Mouse (Mus musculus) lung, postnatal 0 days (tissue): Measurements from ENCODE around the gene Cpeb3. TPM values are rescaled to one million over a fixed set of nuclear protein-coding genes. Genes with fewer than 3 reads are reported as not detected.

Experiments
- ATAC-seq: fragments of 200-750 bp; cut with Nextera tagmentation; 2 replicates; pipeline ENCODE4 v1.8.0; 2017; ENCODE audit warnings: moderate library complexity
- DNase-seq: peaks from one replicate; pipeline ENCODE4 v3.0.0-alpha.2; 2016; ENCODE audit warnings: low spot score
- H3K27ac ChIP-seq: fragments of 300-500 bp; sonication (generic); 2 replicates; pipeline ENCODE4 v1.5.1; 2014; ENCODE audit warnings: antibody characterized with exemption, mild to moderate bottlenecking, low read length, mixed read lengths
- H3K27me3 ChIP-seq: fragments of 300-500 bp; sonication (generic); replicated peaks from 2 replicates; pipeline ENCODE4 v1.6.1; 2014; ENCODE audit warnings: low read length, mixed read lengths; ENCODE audit not compliant: insufficient read depth
- H3K36me3 ChIP-seq: fragments of 300-500 bp; sonication (generic); 2 replicates; pipeline ENCODE4 v1.6.1; 2014; ENCODE audit warnings: low read length, mixed read lengths; ENCODE audit not compliant: insufficient read depth
- H3K4me1 ChIP-seq: fragments of 300-500 bp; sonication (generic); 2 replicates; pipeline ENCODE4 v1.6.1; 2014; ENCODE audit warnings: antibody characterized with exemption, low read depth, low read length, mixed read lengths; ENCODE audit not compliant: insufficient read depth
- H3K4me2 ChIP-seq: fragments of 300-500 bp; sonication (generic); replicated peaks from 2 replicates; pipeline ENCODE4 v1.6.1; 2014; ENCODE audit warnings: low read depth, mild to moderate bottlenecking, low read length, moderate library complexity, mixed read lengths
- H3K4me3 ChIP-seq: fragments of 300-500 bp; sonication (generic); 2 replicates; pipeline ENCODE4 v1.5.1; 2014; ENCODE audit warnings: low read depth, low read length
- H3K9ac ChIP-seq: fragments of 300-500 bp; sonication (generic); replicated peaks from 2 replicates; pipeline ENCODE4 v1.6.1; 2014; ENCODE audit warnings: low read depth, mild to moderate bottlenecking
- H3K9me3 ChIP-seq: fragments of 300-500 bp; sonication (generic); 2 replicates; pipeline ENCODE4 v1.6.1; 2016; ENCODE audit warnings: low read length, mixed read lengths
- CTCF ChIP-seq: IDR thresholded peaks from 2 replicates; pipeline ENCODE4 v1.5.1; 2016; ENCODE audit warnings: antibody characterized with exemption, mild to moderate bottlenecking
- EP300 ChIP-seq: IDR thresholded peaks from 2 replicates; pipeline ENCODE4 v1.6.1; 2016; ENCODE audit warnings: antibody characterized with exemption, mild to moderate bottlenecking, control low read depth
- WGBS: fragments of 180-500 bp; shearing (Covaris S2); extraction: QIAGEN DNeasy Blood & Tissue Kit; methylation state at CpG from one replicate; pipeline ENCODE4 v1.1.7; 2014; 5-methylcytosine and 5-hydroxymethylcytosine counted together
- polyA plus RNA-seq: library from polyadenylated mRNA; unstranded; fragments of >200 nt; fragmentation: Nextera tagmentation; extraction: Ambion mirVana; gene quantifications from 2 replicates; pipeline ENCODE4 v1.2.1, GENCODE M21; 2015

Cpeb3 gene
- polyA plus RNA-seq, 1 experiment from 2014 or later, result 1.3 TPM

DNA sequence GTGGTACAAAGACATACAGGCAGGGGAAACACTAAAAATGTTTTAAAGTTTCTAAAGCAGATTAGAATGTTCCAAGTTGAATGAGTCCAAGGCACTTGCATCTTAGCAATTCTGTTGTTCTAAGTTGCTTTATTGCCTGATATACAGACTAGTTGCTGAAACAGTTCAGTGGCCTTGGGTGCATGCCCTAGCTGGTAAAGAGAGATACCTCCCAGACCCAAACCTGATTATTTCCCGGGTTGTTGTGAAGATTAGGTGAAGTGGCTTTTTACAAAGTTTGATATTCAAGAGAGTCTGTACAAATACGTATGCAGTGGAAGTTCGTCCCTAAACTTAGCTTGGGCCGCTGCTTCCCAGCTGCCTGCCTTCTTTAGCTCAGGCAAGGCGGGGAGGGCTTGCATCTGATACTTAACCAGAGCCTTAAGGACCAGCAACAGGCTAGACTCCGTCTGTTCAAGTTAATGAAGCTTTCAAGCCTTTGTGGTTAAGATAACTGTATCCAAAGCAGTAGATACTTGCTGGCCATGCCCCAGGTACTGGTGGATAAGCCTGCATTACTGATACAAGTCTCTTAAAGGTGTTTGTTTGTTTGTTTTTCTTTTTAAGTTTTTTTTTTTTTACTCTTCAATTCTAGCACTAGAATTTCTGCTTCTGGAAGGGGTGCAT is 16.9 kb upstream of the Cpeb3 start:
- TF ChIP-seq EP300 (no peak), CTCF (no peak)
- no peak for ATAC-seq
- H3K9ac ChIP-seq, result no peak overlapping the region
- H3K4me2 ChIP-seq, result no peak overlapping the region
- no peaks in the 10 kb centered on the region for H3K4me1 ChIP-seq
- no peak for DNase-seq
- H3K27me3 ChIP-seq, result no peaks in the 10 kb centered on the region
- 0 out of 2 replicates have a peak, but pooled peaks cover 8% of the 10 kb centered on the region for H3K36me3 ChIP-seq
- no peak overlapping the region for H3K4me3 ChIP-seq
- WGBS, result 79% methylated on average over 6 of the region's 6 CpGs
- H3K9me3 ChIP-seq, result no peaks in the 10 kb centered on the region
- no peak overlapping the region for H3K27ac ChIP-seq

DNA sequence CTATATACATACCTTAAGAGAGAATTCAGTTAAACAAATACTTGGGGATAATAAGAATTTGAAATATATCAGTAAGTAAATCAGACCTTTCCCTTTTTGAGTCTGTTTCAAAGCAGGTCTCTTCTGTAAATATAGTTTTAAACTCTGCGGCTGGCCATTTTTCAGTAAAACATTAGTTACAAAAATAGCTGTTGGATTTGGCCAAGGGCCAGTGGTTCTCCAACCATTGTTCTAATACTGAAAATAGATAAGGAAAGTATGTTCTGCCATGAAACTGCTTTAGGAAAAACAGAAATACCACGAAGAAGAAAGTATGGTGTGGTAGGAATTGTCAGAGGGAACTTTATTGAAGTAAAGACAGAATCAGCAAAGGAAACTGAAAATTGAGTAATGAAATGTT is 6.3 kb upstream of the Cpeb3 start:
- no peaks in the 10 kb centered on the region for H3K9me3 ChIP-seq
- H3K27me3 ChIP-seq, result no peaks in the 10 kb centered on the region
- H3K4me3 ChIP-seq, result no peak overlapping the region
- WGBS, result 5% methylated on average over 2 of the region's 2 CpGs
- TF ChIP-seq EP300 (no peak), CTCF (no peak)
- H3K4me2 ChIP-seq, result no peak overlapping the region
- peaks cover 6% of the 10 kb centered on the region; the same call in 1 of the 2 replicates for H3K4me1 ChIP-seq
- no peak overlapping the region for H3K27ac ChIP-seq
- no peak overlapping the region for H3K9ac ChIP-seq
- peak; percentile 11 for DNase-seq
- peaks cover 20% of the 10 kb centered on the region for H3K36me3 ChIP-seq
- ATAC-seq, result no peak

DNA sequence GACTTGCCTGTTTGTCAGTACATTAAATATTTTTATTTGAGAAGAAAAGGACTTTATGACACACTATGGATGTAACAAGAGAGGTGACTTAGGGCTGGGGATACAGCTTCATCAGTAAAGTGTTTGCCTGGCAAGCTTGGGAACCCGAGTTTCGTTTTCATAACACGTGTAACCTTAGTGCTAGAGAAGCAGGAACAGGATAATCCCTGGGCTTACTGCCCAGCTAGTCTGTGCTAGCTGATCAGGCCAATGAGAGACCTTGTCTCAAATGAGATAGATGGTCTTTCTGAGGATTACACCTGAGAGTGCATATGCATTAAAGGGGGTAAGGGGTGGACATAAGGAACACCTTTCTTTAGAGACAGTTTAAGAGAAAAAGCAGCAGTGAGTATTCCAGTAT is 3.0 kb upstream of the Cpeb3 start:
- H3K4me3 ChIP-seq, result no peak overlapping the region
- no peaks in the 10 kb centered on the region for H3K9me3 ChIP-seq
- no peaks in the 10 kb centered on the region for H3K27me3 ChIP-seq
- H3K4me1 ChIP-seq, result peaks cover 14% of the 10 kb centered on the region; the same call in 1 of the 2 replicates
- TF ChIP-seq CTCF (no peak), EP300 (no peak)
- no peaks in the 10 kb centered on the region for H3K36me3 ChIP-seq
- no peak overlapping the region for H3K4me2 ChIP-seq
- ATAC-seq (no peak), DNase-seq (no peak)
- 74% methylated on average over 3 of the region's 3 CpGs for WGBS
- H3K9ac ChIP-seq, result no peak overlapping the region
- H3K27ac ChIP-seq, result no peak overlapping the region

DNA sequence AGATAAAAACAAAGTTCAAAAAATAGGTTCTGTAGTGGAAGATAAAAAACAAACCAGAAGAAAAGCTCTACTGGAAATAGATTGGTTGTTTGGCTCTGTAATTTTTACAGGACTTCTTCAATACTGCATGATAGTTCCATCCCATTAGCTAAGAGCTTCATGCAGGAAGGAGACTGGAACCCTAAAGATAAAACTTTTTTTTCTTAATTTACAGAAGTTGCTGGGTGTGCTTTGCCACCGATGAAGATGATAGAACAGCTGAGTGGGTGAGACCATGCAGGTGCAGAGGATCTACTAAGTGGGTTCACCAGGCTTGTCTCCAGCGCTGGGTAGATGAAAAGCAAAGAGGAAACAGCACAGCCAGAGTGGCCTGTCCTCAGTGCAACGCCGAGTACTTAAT is 2.1 kb upstream of the Cpeb3 start:
- WGBS, result 96% methylated on average over 4 of the region's 4 CpGs
- Histone ChIP-seq H3K36me3 (no peaks in the 10 kb centered on the region), H3K9ac (no peak overlapping the region), H3K4me1 (peaks cover 13% of the 10 kb centered on the region; the same call in 1 of the 2 replicates), H3K27me3 (no peaks in the 10 kb centered on the region), H3K4me3 (no peak overlapping the region), H3K9me3 (no peaks in the 10 kb centered on the region), H3K27ac (no peak overlapping the region), H3K4me2 (no peak overlapping the region)
- ATAC-seq (no peak), DNase-seq (no peak)
- no peak for TF ChIP-seq CTCF
- TF ChIP-seq EP300, result no peak

DNA sequence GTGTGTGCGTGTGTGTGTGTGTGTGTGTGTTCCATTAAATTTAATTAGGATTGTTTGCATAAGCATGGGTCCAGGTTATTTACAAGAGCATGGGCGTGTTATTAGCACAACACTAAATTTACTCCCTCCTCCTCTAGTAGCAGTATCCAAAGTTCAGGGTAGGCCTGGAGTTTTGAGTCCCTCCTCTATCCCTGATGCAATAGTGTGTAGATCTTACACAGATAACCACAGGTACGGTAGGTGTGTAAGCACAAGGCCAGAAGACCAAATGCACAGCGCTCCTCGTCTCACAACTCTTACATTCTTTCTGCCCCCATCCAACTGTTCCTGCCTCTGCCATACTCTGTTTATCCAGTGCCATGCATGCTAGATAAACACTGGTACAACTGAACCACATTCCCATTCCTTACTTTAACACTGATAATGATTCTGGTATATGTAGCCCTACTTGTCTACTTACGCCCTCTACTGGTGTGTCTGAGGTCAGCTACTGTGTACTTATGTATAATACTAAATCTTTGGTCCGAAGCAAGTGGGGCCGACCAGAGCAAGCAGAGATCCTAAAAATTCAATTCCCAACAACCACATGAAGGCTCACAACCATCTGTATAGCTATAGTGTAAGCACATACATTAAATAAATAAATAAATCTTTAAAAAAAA is 1.2 kb upstream of the Cpeb3 start:
- no peaks in the 10 kb centered on the region for H3K27me3 ChIP-seq
- no peaks in the 10 kb centered on the region for H3K9me3 ChIP-seq
- H3K4me2 ChIP-seq, result peak overlapping the region; percentile 89; the same call in 1 of the 2 replicates
- H3K36me3 ChIP-seq, result no peaks in the 10 kb centered on the region
- DNase-seq (peak; percentile 10), ATAC-seq (no peak)
- TF ChIP-seq EP300, result no peak
- TF ChIP-seq CTCF, result peak; percentile 49
- H3K4me1 ChIP-seq, result peaks cover 10% of the 10 kb centered on the region; the same call in 1 of the 2 replicates
- WGBS, result 77% methylated on average over 8 of the region's 8 CpGs
- H3K27ac ChIP-seq, result no peak overlapping the region
- no peak overlapping the region for H3K9ac ChIP-seq
- H3K4me3 ChIP-seq, result no peak overlapping the region

DNA sequence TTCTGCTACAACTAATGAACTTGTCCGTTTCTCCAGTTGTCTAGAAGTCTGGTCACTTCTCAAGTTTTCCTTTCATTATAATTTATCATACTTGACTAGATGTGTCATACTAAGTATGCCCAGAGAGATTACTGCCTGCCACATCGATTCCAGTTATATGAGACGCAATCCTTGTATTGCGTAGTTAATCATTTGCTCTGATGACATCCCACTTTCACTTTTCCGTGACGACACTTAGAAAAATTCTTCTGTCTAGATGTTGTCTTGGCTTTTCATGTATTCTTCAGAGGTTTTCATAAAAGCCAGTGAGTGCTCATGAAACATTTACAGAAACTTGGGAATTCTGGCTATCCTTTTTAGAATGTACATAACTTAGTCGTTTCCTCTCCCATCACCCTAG is 585 bp upstream of the Cpeb3 start:
- H3K4me1 ChIP-seq, result peaks cover 10% of the 10 kb centered on the region; the same call in 1 of the 2 replicates
- no peaks in the 10 kb centered on the region for H3K27me3 ChIP-seq
- DNase-seq (peak; percentile 16), ATAC-seq (no peak)
- no peaks in the 10 kb centered on the region for H3K36me3 ChIP-seq
- no peak for TF ChIP-seq CTCF
- no peak for TF ChIP-seq EP300
- peak overlapping the region; percentile 89 for H3K4me2 ChIP-seq
- H3K4me3 ChIP-seq, result peak overlapping the region; percentile 96
- H3K27ac ChIP-seq, result no peak overlapping the region
- 0 out of 2 replicates have a peak overlapping the region, but pooled peaks have one; percentile 85 for H3K9ac ChIP-seq
- H3K9me3 ChIP-seq, result no peaks in the 10 kb centered on the region
- 33% methylated on average over 7 of the region's 7 CpGs for WGBS
